Mouse (Mus musculus) forebrain, postnatal 0 days (tissue): ENCODE data around the gene Ehf. TPM values are rescaled to one million over a fixed set of nuclear protein-coding genes. Genes with fewer than 3 reads are reported as not detected.

ENCODE experiments used
- ATAC-seq: fragments of 200-750 bp; cut with Nextera tagmentation; 2 replicates; pipeline ENCODE4 v1.8.0; 2017; ENCODE audit warnings: mild to moderate bottlenecking, moderate library complexity
- DNase-seq: peaks from one replicate; pipeline ENCODE4 v3.0.0-alpha.2; 2015
- H3K27ac ChIP-seq: fragments of 300-500 bp; sonication (generic); 2 replicates; pipeline ENCODE4 v1.5.1; 2014; ENCODE audit warnings: low read depth, mild to moderate bottlenecking, antibody characterized with exemption, low read length, moderate library complexity, mixed read lengths
- H3K27me3 ChIP-seq: fragments of 300-500 bp; sonication (generic); 2 replicates; pipeline ENCODE4 v1.6.1; 2014; ENCODE audit warnings: mild to moderate bottlenecking, low read length, mixed read lengths; ENCODE audit not compliant: insufficient read depth
- H3K36me3 ChIP-seq: fragments of 300-500 bp; sonication (generic); 2 replicates; pipeline ENCODE4 v1.6.1; 2014; ENCODE audit warnings: mild to moderate bottlenecking, moderate library complexity; ENCODE audit not compliant: insufficient read depth
- H3K4me1 ChIP-seq: fragments of 300-500 bp; sonication (generic); 2 replicates; pipeline ENCODE4 v1.6.1; 2014; ENCODE audit warnings: antibody characterized with exemption; ENCODE audit not compliant: insufficient read depth
- H3K4me2 ChIP-seq: fragments of 300-500 bp; sonication (generic); 2 replicates; pipeline ENCODE4 v1.6.1; 2014; ENCODE audit warnings: low read depth, mild to moderate bottlenecking, moderate library complexity
- H3K4me3 ChIP-seq: fragments of 300-500 bp; sonication (generic); 2 replicates; pipeline ENCODE4 v1.5.1; 2014; ENCODE audit warnings: low read depth, low read length, mixed read lengths
- H3K9ac ChIP-seq: fragments of 300-500 bp; sonication (generic); 2 replicates; pipeline ENCODE4 v1.6.1; 2014; ENCODE audit warnings: mild to moderate bottlenecking
- H3K9me3 ChIP-seq: fragments of 300-500 bp; sonication (generic); 2 replicates; pipeline ENCODE4 v1.6.1; 2016; ENCODE audit warnings: low read length
- CTCF ChIP-seq: sonication (generic); IDR thresholded peaks from 2 replicates; pipeline ENCODE4 v1.5.1; 2016; ENCODE audit warnings: antibody characterized with exemption, control low read depth, low read depth
- whole genome bisulfite sequencing: fragments of 180-500 bp; shearing (Covaris S2); extraction: QIAGEN DNeasy Blood & Tissue Kit; methylation state at CpG from one replicate; pipeline ENCODE4 v1.1.7; 2014; 5-methylcytosine and 5-hydroxymethylcytosine counted together
- polyA plus RNA-seq: library from polyadenylated mRNA; unstranded; fragments of >200 nt; fragmentation: Nextera tagmentation; extraction: Ambion mirVana; gene quantifications from 2 replicates; pipeline ENCODE4 v1.2.1, GENCODE M21; 2015
- total RNA-seq: library from RNA; depleted of rRNA; stranded (reverse); fragments of >200 nt; gene quantifications from 2 replicates; pipeline ENCODE4 v1.2.3, GENCODE M21; 2014

Ehf gene
- total and polyA plus RNA-seq, 2 experiments from 2014 or later: 0.07 to 1.1 TPM

DNA sequence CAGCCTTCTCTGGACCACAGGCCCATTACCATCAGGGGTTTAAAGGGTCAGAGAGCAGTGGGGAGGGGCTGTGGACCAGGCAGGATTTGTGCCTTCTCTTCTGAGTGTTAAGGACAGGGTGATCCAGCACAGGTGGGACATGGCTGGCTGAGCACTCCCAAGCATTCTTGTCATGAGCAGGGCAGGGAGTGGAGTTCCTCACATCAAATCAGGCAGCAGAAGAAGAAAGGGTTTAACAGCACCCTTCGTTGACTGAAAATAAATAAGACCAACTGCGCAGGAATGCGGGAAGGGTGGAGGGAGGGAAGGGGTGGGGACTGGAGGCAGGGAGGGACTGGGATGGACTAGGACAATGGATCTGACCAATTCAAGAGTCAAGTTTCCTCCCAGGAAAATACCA lies 8.6 kb downstream of the Ehf start:
- Histone ChIP-seq H3K27ac (no peak overlapping the region), H3K9me3 (no peaks in the 10 kb centered on the region), H3K36me3 (no peaks in the 10 kb centered on the region), H3K4me2 (no peak overlapping the region), H3K4me3 (no peak overlapping the region), H3K4me1 (no peaks in the 10 kb centered on the region), H3K27me3 (no peaks in the 10 kb centered on the region), H3K9ac (no peak overlapping the region)
- DNase-seq (no peak), ATAC-seq (no peak)
- TF ChIP-seq CTCF: no peak
- WGBS: 20% methylated on average over 3 of the region's 3 CpGs

DNA sequence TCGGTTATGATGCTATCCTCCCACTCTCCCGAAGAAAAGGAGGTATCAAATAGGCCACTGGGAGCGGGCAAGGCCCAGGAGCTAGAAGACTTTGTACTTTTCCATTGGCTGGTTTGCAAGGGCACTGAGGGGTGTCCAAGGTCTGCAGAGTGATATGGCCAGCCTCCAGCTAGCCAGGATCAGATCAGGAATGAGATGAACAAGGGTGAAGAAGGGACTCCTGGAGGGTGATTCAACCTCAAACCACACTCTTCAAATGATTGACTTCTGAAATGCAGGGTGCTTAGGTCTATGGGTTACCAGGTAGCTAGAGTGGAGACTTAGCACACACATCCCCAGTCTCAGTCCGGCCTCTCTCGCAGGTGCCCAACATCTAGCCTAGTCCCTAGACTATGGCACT lies 9.3 kb downstream of the Ehf start:
- 71% methylated on average over 5 of the region's 5 CpGs for WGBS
- no peak for DNase-seq
- no peaks in the 10 kb centered on the region for H3K27me3 ChIP-seq
- no peak for TF ChIP-seq CTCF
- H3K9ac ChIP-seq: no peak overlapping the region
- H3K36me3 ChIP-seq: no peaks in the 10 kb centered on the region
- ATAC-seq: no peak
- H3K27ac ChIP-seq: no peak overlapping the region
- H3K4me3 ChIP-seq: no peak overlapping the region
- no peaks in the 10 kb centered on the region for H3K9me3 ChIP-seq
- no peak overlapping the region for H3K4me2 ChIP-seq
- no peaks in the 10 kb centered on the region for H3K4me1 ChIP-seq

DNA sequence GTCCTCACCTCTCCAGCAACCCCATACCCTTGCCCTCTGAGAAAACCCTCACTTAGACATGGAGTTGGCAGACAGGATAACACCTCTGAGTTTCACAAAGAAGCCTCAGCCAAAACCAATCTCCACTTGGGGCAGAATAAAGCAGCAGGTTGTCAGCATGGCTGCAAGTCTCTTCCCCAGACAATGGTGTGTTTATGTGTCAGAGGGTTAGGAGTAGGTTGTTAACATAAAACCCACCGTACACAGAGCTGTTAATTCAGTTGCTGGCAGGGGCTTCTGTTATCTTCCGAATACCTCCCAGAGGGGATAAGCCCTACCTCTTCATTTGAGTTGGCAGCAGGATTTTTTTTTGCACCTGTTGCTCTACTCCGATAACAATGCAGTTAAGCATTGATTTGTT lies 9.9 kb downstream of the Ehf start:
- no peak for ATAC-seq
- Histone ChIP-seq H3K27ac (no peak overlapping the region), H3K9me3 (no peaks in the 10 kb centered on the region), H3K4me1 (no peaks in the 10 kb centered on the region), H3K4me3 (no peak overlapping the region), H3K4me2 (no peak overlapping the region), H3K27me3 (no peaks in the 10 kb centered on the region), H3K36me3 (no peaks in the 10 kb centered on the region), H3K9ac (no peak overlapping the region)
- 15% methylated on average over 3 of the region's 3 CpGs for WGBS
- DNase-seq: no peak
- no peak for TF ChIP-seq CTCF

GRCm38 (mm10) chr2:103290705-103291269 lies 12.3 kb downstream of the Ehf start:
- Histone ChIP-seq H3K9me3 (no peaks in the 10 kb centered on the region), H3K36me3 (no peaks in the 10 kb centered on the region), H3K4me3 (no peak overlapping the region), H3K27ac (no peak overlapping the region), H3K27me3 (no peaks in the 10 kb centered on the region), H3K9ac (no peak overlapping the region), H3K4me1 (no peaks in the 10 kb centered on the region), H3K4me2 (no peak overlapping the region)
- no peak for TF ChIP-seq CTCF
- WGBS: 60% methylated on average over 2 of the region's 2 CpGs
- DNase-seq: no peak
- ATAC-seq: no peak

DNA sequence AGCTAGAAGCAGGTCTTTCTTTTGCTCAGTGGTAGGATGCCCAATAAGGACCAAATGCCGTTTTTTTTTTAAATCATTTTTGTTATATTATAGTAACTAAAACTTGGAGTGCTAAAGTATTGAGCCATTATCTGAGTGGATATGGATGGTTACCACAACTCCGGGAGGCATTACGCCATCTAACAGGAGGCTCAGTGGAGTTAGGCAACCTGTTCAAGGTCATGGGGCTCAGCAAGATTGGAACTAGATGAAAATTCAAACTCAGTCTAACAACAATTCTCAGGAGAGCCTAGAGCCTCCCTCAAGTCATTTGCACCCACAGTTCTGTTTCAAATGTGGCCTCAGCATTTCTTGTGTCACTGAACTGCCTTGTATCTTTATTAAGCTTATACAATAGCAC lies 12.9 kb downstream of the Ehf start:
- Histone ChIP-seq H3K27me3 (no peaks in the 10 kb centered on the region), H3K4me3 (no peak overlapping the region), H3K4me1 (no peaks in the 10 kb centered on the region), H3K27ac (no peak overlapping the region), H3K4me2 (no peak overlapping the region), H3K9ac (no peak overlapping the region), H3K36me3 (no peaks in the 10 kb centered on the region), H3K9me3 (no peaks in the 10 kb centered on the region)
- ATAC-seq (no peak), DNase-seq (no peak)
- WGBS: 93% methylated on average over 3 of the region's 3 CpGs
- no peak for TF ChIP-seq CTCF

GRCm38 (mm10) chr2:103289407-103289950 lies 13.6 kb downstream of the Ehf start:
- 83% methylated on average over 7 of the region's 7 CpGs for WGBS

GRCm38 (mm10) chr2:103287716-103288115 lies 15.4 kb downstream of the Ehf start:
- H3K9ac ChIP-seq: no peak overlapping the region
- ATAC-seq (no peak), DNase-seq (no peak)
- no peaks in the 10 kb centered on the region for H3K27me3 ChIP-seq
- no peaks in the 10 kb centered on the region for H3K36me3 ChIP-seq
- H3K27ac ChIP-seq: no peak overlapping the region
- H3K4me3 ChIP-seq: no peak overlapping the region
- no peaks in the 10 kb centered on the region for H3K4me1 ChIP-seq
- no peaks in the 10 kb centered on the region for H3K9me3 ChIP-seq
- no peak for TF ChIP-seq CTCF
- H3K4me2 ChIP-seq: no peak overlapping the region
- WGBS: 34% methylated on average over 5 of the region's 5 CpGs

More at GRCm38 (mm10) chr2:103289407-103289950, 13.6 kb downstream of the Ehf start:
- Histone ChIP-seq H3K9ac (no peak overlapping the region), H3K27ac (no peak overlapping the region), H3K27me3 (no peaks in the 10 kb centered on the region), H3K4me2 (no peak overlapping the region), H3K4me3 (no peak overlapping the region), H3K4me1 (no peaks in the 10 kb centered on the region), H3K9me3 (no peaks in the 10 kb centered on the region), H3K36me3 (no peaks in the 10 kb centered on the region)
- DNase-seq (no peak), ATAC-seq (no peak; the same call in 1 of the 2 replicates)
- TF ChIP-seq CTCF: no peak

DNA sequence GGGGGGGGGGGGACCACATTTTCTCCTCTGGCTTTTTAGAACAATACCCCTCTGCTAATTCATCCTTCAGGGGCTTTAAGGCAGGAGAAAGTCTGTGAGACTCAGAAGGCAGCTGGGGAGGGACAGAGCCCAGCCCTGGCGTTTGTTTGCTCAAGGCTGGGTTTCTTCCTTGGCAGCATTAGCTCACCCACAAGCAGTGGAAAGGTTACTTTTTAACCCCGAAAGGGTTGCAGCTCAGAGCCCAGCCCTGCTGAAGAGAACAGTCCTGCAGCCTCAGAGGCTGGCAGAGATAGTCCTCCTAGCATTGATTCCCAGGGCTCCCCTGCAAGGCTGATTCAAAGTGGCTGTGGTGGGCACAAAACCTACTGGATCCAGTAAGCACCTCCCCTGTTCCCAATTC lies 17.5 kb downstream of the Ehf start:
- 27% methylated on average over 2 of the region's 2 CpGs for WGBS
- no peak overlapping the region for H3K4me3 ChIP-seq
- H3K9ac ChIP-seq: no peak overlapping the region
- no peaks in the 10 kb centered on the region for H3K36me3 ChIP-seq
- ATAC-seq (no peak), DNase-seq (no peak)
- no peak for TF ChIP-seq CTCF
- H3K4me2 ChIP-seq: no peak overlapping the region
- H3K27ac ChIP-seq: no peak overlapping the region
- H3K4me1 ChIP-seq: no peaks in the 10 kb centered on the region
- H3K9me3 ChIP-seq: no peaks in the 10 kb centered on the region
- no peaks in the 10 kb centered on the region for H3K27me3 ChIP-seq
